Mouse (Mus musculus): ENCODE data around the gene Dis3l2.

Dis3l2 gene

GRCm38 (mm10) chr1:86931606-86932379, 228.2 kb downstream of the Dis3l2 start:
- no peak for DNase-seq

- no peak for DNase-seq
Measured at GRCm38 (mm10) chr1:86932810-86933209, 229.2 kb downstream of the Dis3l2 start.

- no peak for DNase-seq
Measured at GRCm38 (mm10) chr1:86933656-86934055, 230.0 kb downstream of the Dis3l2 start.

GRCm38 (mm10) chr1:86951501-86952205, 248.0 kb downstream of the Dis3l2 start:
- DNase-seq = no peak

GRCm38 (mm10) chr1:86955801-86956200, 252.2 kb downstream of the Dis3l2 start:
- DNase-seq = no peak

- peak; percentile 64 for DNase-seq
Measured at GRCm38 (mm10) chr1:86968261-86968964, 264.8 kb downstream of the Dis3l2 start.

- no peak for DNase-seq
Measured at GRCm38 (mm10) chr1:86969173-86969725, 265.6 kb downstream of the Dis3l2 start.

- DNase-seq = no peak
Measured at GRCm38 (mm10) chr1:86972693-86973092, 269.1 kb downstream of the Dis3l2 start.

- DNase-seq = no peak
Measured at GRCm38 (mm10) chr1:86977018-86977417, 273.4 kb downstream of the Dis3l2 start.

- DNase-seq = no peak
Measured at GRCm38 (mm10) chr1:86986372-86986771, 282.8 kb downstream of the Dis3l2 start.

GRCm38 (mm10) chr1:86992849-86993248, 289.2 kb downstream of the Dis3l2 start:
- DNase-seq = no peak

GRCm38 (mm10) chr1:86994023-86994422, 290.4 kb downstream of the Dis3l2 start:
- no peak for DNase-seq

- DNase-seq = no peak
Measured at GRCm38 (mm10) chr1:86998051-86998450, 294.4 kb downstream of the Dis3l2 start.

GRCm38 (mm10) chr1:87001365-87001764, 297.8 kb downstream of the Dis3l2 start:
- DNase-seq = no peak

GRCm38 (mm10) chr1:87002545-87003168, 299.0 kb downstream of the Dis3l2 start:
- DNase-seq = no peak

- no peak for DNase-seq
Measured at GRCm38 (mm10) chr1:87003169-87003552, 299.6 kb downstream of the Dis3l2 start.

- DNase-seq = no peak
Measured at GRCm38 (mm10) chr1:87006425-87006824, 302.8 kb downstream of the Dis3l2 start.

GRCm38 (mm10) chr1:87008211-87008610, 304.6 kb downstream of the Dis3l2 start:
- no peak for DNase-seq

- no peak for DNase-seq
Measured at GRCm38 (mm10) chr1:87009156-87009555, 305.5 kb downstream of the Dis3l2 start.

GRCm38 (mm10) chr1:87010629-87011330, 307.2 kb downstream of the Dis3l2 start:
- DNase-seq = peak; percentile 49

GRCm38 (mm10) chr1:87011718-87012117, 308.1 kb downstream of the Dis3l2 start:
- DNase-seq = peak; percentile 83

GRCm38 (mm10) chr1:87012606-87013005, 309.0 kb downstream of the Dis3l2 start:
- no peak for DNase-seq

All from lung, postnatal 36 days (tissue).